Mouse (Mus musculus) gastrocnemius, adult 2 months (tissue): Measurements from ENCODE around the gene Trpm6. TPM values are rescaled to one million over a fixed set of nuclear protein-coding genes. Genes with fewer than 3 reads are reported as not detected.

Experiments used
- DNase-seq: peaks from one replicate; pipeline ENCODE4 v3.0.0; 2022
- H3K27ac ChIP-seq: fragments of 200-600 bp; 2 replicates; pipeline ENCODE4 v1.8.1; 2022; ENCODE audit warnings: mild to moderate bottlenecking
- H3K4me3 ChIP-seq: fragments of 200-600 bp; 2 replicates; pipeline ENCODE4 v1.8.1; 2022; ENCODE audit warnings: mild to moderate bottlenecking, moderate library complexity
- CTCF ChIP-seq: fragments of 200-600 bp; IDR thresholded peaks from 2 replicates; pipeline ENCODE4 v1.8.1; 2022; ENCODE audit warnings: antibody characterized with exemption, mild to moderate bottlenecking, moderate library complexity
- intact Hi-C: fragments of 180-260 bp; cut with DNase I; formaldehyde crosslinking; loops from one replicate; pipeline ENCODE4 v1.15.1; 2025
- total RNA-seq, 2 experiments: library from RNA; stranded (reverse); gene quantifications; 2 replicates each; pipeline ENCODE4 v1.2.3; 2021

Gene Trpm6
- total RNA-seq, 2 experiments from 2014 or later = 0.06 TPM; not detected in 1

- H3K4me3 ChIP-seq = no peak overlapping the region
- DNase-seq = no peak
- no peak for TF ChIP-seq CTCF
These were observed 159.9 kb downstream of the Trpm6 start for GRCm38 (mm10) chr19:18909641-18910040.

GRCm38 (mm10) chr19:18911755-18912340 is 162.1 kb downstream of the Trpm6 start:
- no peak for TF ChIP-seq CTCF
- Histone ChIP-seq H3K4me3 (no peak overlapping the region), H3K27ac (no peak overlapping the region)
- no peak for DNase-seq
- intact Hi-C loops = no loop called here

More at GRCm38 (mm10) chr19:18909641-18910040, 159.9 kb downstream of the Trpm6 start:
- no peak overlapping the region for H3K27ac ChIP-seq
- intact Hi-C loops = no loop called here

GRCm38 (mm10) chr19:18941391-18941790 is 191.6 kb downstream of the Trpm6 start:
- Histone ChIP-seq H3K27ac (no peak overlapping the region), H3K4me3 (no peak overlapping the region)
- no peak for TF ChIP-seq CTCF
- intact Hi-C loops = no loop called here
- no peak for DNase-seq

Other genes with a start within 250 kb of the Trpm6 start
- 10 to 100 TPM; 20.6 to 21.6 TPM for gene Ostf1, start 118.2 kb upstream of the Trpm6 start, total RNA-seq
- gene Nmrk1, start 118.0 kb upstream of the Trpm6 start, total RNA-seq = 1 to 10 TPM; 2.8 to 3.3 TPM
- gene Carnmt1, start 79.2 kb upstream of the Trpm6 start, total RNA-seq = 100 to 1,000 TPM; 130 to 135 TPM
- 1 to 10 TPM; 3.4 to 3.7 TPM for gene D030056L22Rik, start 36.8 kb upstream of the Trpm6 start, total RNA-seq